Mouse (Mus musculus) gastrocnemius, postnatal 36 days (tissue): ENCODE data around the gene Gdf15. TPM values are rescaled to one million over a fixed set of nuclear protein-coding genes. Genes with fewer than 3 reads are reported as not detected.

Experiments
- DNase-seq, 2 experiments: peaks; one replicate each; pipeline ENCODE4 v3.0.0; 2022
- intact Hi-C: fragments of 180-260 bp; cut with DNase I; formaldehyde crosslinking; loops from one replicate; pipeline ENCODE4 v1.15.1; 2025
- total RNA-seq, 2 experiments: library from RNA; stranded (reverse); gene quantifications; 2 replicates each; pipeline ENCODE4 v1.2.3; 2021

Gene Gdf15
- total RNA-seq, 2 experiments from 2014 or later: 0.18 TPM; not detected in 1

GRCm38 (mm10) chr8:70630532-70631381, 1.5 kb downstream of the Gdf15 start:
- peak in 1 of 2 experiments; percentile 47 for DNase-seq
- intact Hi-C loops: loop anchor here (5.0 kb wide), 1 partner anchor 72 kb away; the partner anchor contains the start of gene Iqcn

GRCm38 (mm10) chr8:70629574-70630531, 2.4 kb downstream of the Gdf15 start:
- peak; percentile 75 to 92 for DNase-seq
- intact Hi-C loops: loop anchor here (2.0 to 5.0 kb wide), 2 partner anchors 23 to 72 kb away; partner anchors contain the start of gene Iqcn

- intact Hi-C loops: loop anchor here (2.0 kb wide), 1 partner anchor 24 kb away; no protein-coding TSS in a partner anchor
Measured at GRCm38 (mm10) chr8:70628986-70629490, 3.2 kb downstream of the Gdf15 start.

GRCm38 (mm10) chr8:70627041-70627440, 5.2 kb downstream of the Gdf15 start:
- no peak for DNase-seq
- intact Hi-C loops: no loop called here

More at GRCm38 (mm10) chr8:70628986-70629490, 3.2 kb downstream of the Gdf15 start:
- DNase-seq: no peak

- intact Hi-C loops: no loop called here
- DNase-seq: peak in 1 of 2 experiments; percentile 65
Measured at GRCm38 (mm10) chr8:70625104-70625503, 7.2 kb downstream of the Gdf15 start.

GRCm38 (mm10) chr8:70622220-70622619, 10.0 kb downstream of the Gdf15 start:
- intact Hi-C loops: no loop called here
- DNase-seq: no peak

GRCm38 (mm10) chr8:70618888-70619334, 13.3 kb downstream of the Gdf15 start:
- DNase-seq: peak in 1 of 2 experiments; percentile 43
- intact Hi-C loops: loop anchor here (5.0 kb wide), 1 partner anchor 33 kb away; no protein-coding TSS in a partner anchor

- intact Hi-C loops: loop anchor here (5.0 kb wide), 1 partner anchor 34 kb away; no protein-coding TSS in a partner anchor
- DNase-seq: no peak
Measured at GRCm38 (mm10) chr8:70617985-70618384, 14.3 kb downstream of the Gdf15 start.

GRCm38 (mm10) chr8:70616645-70617044, 15.6 kb downstream of the Gdf15 start:
- intact Hi-C loops: loop anchor here (5.0 kb wide), 1 partner anchor 36 kb away; no protein-coding TSS in a partner anchor
- DNase-seq: no peak

- DNase-seq: no peak
- intact Hi-C loops: loop anchor here (5.0 kb wide), 1 partner anchor 36 kb away; no protein-coding TSS in a partner anchor
Measured at GRCm38 (mm10) chr8:70615894-70616293, 16.4 kb downstream of the Gdf15 start, which contains the start of gene Lrrc25. Lrrc25 (plus strand) TSS chr8:70616155.

GRCm38 (mm10) chr8:70615281-70615680, 17.0 kb downstream of the Gdf15 start:
- DNase-seq: no peak
- intact Hi-C loops: loop anchor here (5.0 kb wide), 1 partner anchor 37 kb away; no protein-coding TSS in a partner anchor

- no peak for DNase-seq
- intact Hi-C loops: no loop called here
Measured at GRCm38 (mm10) chr8:70614469-70614868, 17.8 kb downstream of the Gdf15 start.

- DNase-seq: no peak
- intact Hi-C loops: no loop called here
Measured at GRCm38 (mm10) chr8:70613763-70614162, 18.5 kb downstream of the Gdf15 start.

- intact Hi-C loops: no loop called here
- DNase-seq: peak; percentile 84 to 91
Measured at GRCm38 (mm10) chr8:70611849-70612248, 20.4 kb downstream of the Gdf15 start.

GRCm38 (mm10) chr8:70610796-70611771, 21.2 kb downstream of the Gdf15 start:
- DNase-seq: peak; percentile 85 to 89
- intact Hi-C loops: no loop called here

- intact Hi-C loops: no loop called here
Measured at GRCm38 (mm10) chr8:70609849-70610795, 22.1 kb downstream of the Gdf15 start.

GRCm38 (mm10) chr8:70609368-70609848, 22.8 kb downstream of the Gdf15 start:
- peak; percentile 84 to 88 for DNase-seq
- intact Hi-C loops: no loop called here

More at GRCm38 (mm10) chr8:70609849-70610795, 22.1 kb downstream of the Gdf15 start:
- peak; percentile 79 to 92 for DNase-seq
